Mouse (Mus musculus): ENCODE measurements around the gene St6gal1.

St6gal1 gene

GRCm38 (mm10) chr16:23286380-23287097 lies 62.0 kb downstream of the St6gal1 start:
- H3K27me3 ChIP-seq (ENCODE audit: control insufficient read depth, insufficient read depth, low read length, poor library complexity, severe bottlenecking), result no peaks in the 10 kb centered on the region
- DNase-seq (ENCODE audit: low read depth, low spot score), result peak; percentile 76
- peaks cover 4% of the 10 kb centered on the region for H3K36me3 ChIP-seq (ENCODE audit: control insufficient read depth, insufficient read depth, low read length, poor library complexity, severe bottlenecking)

- peak; percentile 80 for DNase-seq (ENCODE audit: low read depth, low spot score)
- Histone ChIP-seq H3K36me3 (ENCODE audit: control insufficient read depth, insufficient read depth, low read length, poor library complexity, severe bottlenecking) (peaks cover 4% of the 10 kb centered on the region), H3K27me3 (ENCODE audit: control insufficient read depth, insufficient read depth, low read length, poor library complexity, severe bottlenecking) (no peaks in the 10 kb centered on the region)
Observed at GRCm38 (mm10) chr16:23287312-23288040, 62.9 kb downstream of the St6gal1 start.

GRCm38 (mm10) chr16:23288103-23288502 lies 63.6 kb downstream of the St6gal1 start:
- Histone ChIP-seq H3K27me3 (ENCODE audit: control insufficient read depth, insufficient read depth, low read length, poor library complexity, severe bottlenecking) (no peaks in the 10 kb centered on the region), H3K36me3 (ENCODE audit: control insufficient read depth, insufficient read depth, low read length, poor library complexity, severe bottlenecking) (peaks cover 7% of the 10 kb centered on the region)
- no peak for DNase-seq (ENCODE audit: low read depth, low spot score)

- no peak for DNase-seq (ENCODE audit: low read depth, low spot score)
- no peaks in the 10 kb centered on the region for H3K27me3 ChIP-seq (ENCODE audit: control insufficient read depth, insufficient read depth, low read length, poor library complexity, severe bottlenecking)
- peaks cover 7% of the 10 kb centered on the region for H3K36me3 ChIP-seq (ENCODE audit: control insufficient read depth, insufficient read depth, low read length, poor library complexity, severe bottlenecking)
Observed at GRCm38 (mm10) chr16:23289424-23289823, 64.9 kb downstream of the St6gal1 start.

- Histone ChIP-seq H3K27me3 (ENCODE audit: control insufficient read depth, insufficient read depth, low read length, poor library complexity, severe bottlenecking) (no peaks in the 10 kb centered on the region), H3K36me3 (ENCODE audit: control insufficient read depth, insufficient read depth, low read length, poor library complexity, severe bottlenecking) (peaks cover 7% of the 10 kb centered on the region)
- no peak for DNase-seq (ENCODE audit: low read depth, low spot score)
Observed at GRCm38 (mm10) chr16:23290171-23290570, 65.6 kb downstream of the St6gal1 start.

- no peak for DNase-seq (ENCODE audit: low read depth, low spot score)
- Histone ChIP-seq H3K36me3 (ENCODE audit: control insufficient read depth, insufficient read depth, low read length, poor library complexity, severe bottlenecking) (peaks cover 12% of the 10 kb centered on the region), H3K27me3 (ENCODE audit: control insufficient read depth, insufficient read depth, low read length, poor library complexity, severe bottlenecking) (no peaks in the 10 kb centered on the region)
Observed at GRCm38 (mm10) chr16:23291521-23291920, 67.0 kb downstream of the St6gal1 start.

- DNase-seq (ENCODE audit: low read depth, low spot score), result no peak
- no peaks in the 10 kb centered on the region for H3K27me3 ChIP-seq (ENCODE audit: control insufficient read depth, insufficient read depth, low read length, poor library complexity, severe bottlenecking)
- peaks cover 12% of the 10 kb centered on the region for H3K36me3 ChIP-seq (ENCODE audit: control insufficient read depth, insufficient read depth, low read length, poor library complexity, severe bottlenecking)
Observed at GRCm38 (mm10) chr16:23294236-23294635, 69.7 kb downstream of the St6gal1 start.

- Histone ChIP-seq H3K36me3 (ENCODE audit: control insufficient read depth, insufficient read depth, low read length, poor library complexity, severe bottlenecking) (peaks cover 10% of the 10 kb centered on the region), H3K27me3 (ENCODE audit: control insufficient read depth, insufficient read depth, low read length, poor library complexity, severe bottlenecking) (no peaks in the 10 kb centered on the region)
- no peak for DNase-seq (ENCODE audit: low read depth, low spot score)
Observed at GRCm38 (mm10) chr16:23294747-23295146, 70.2 kb downstream of the St6gal1 start.

GRCm38 (mm10) chr16:23295720-23296119 lies 71.2 kb downstream of the St6gal1 start:
- H3K36me3 ChIP-seq (ENCODE audit: control insufficient read depth, insufficient read depth, low read length, poor library complexity, severe bottlenecking), result peaks cover 8% of the 10 kb centered on the region
- no peak for DNase-seq (ENCODE audit: low read depth, low spot score)
- H3K27me3 ChIP-seq (ENCODE audit: control insufficient read depth, insufficient read depth, low read length, poor library complexity, severe bottlenecking), result no peaks in the 10 kb centered on the region

- peaks cover 8% of the 10 kb centered on the region for H3K36me3 ChIP-seq (ENCODE audit: control insufficient read depth, insufficient read depth, low read length, poor library complexity, severe bottlenecking)
- H3K27me3 ChIP-seq (ENCODE audit: control insufficient read depth, insufficient read depth, low read length, poor library complexity, severe bottlenecking), result no peaks in the 10 kb centered on the region
- no peak for DNase-seq (ENCODE audit: low read depth, low spot score)
Observed at GRCm38 (mm10) chr16:23296721-23297120, 72.2 kb downstream of the St6gal1 start.

- Histone ChIP-seq H3K27me3 (ENCODE audit: control insufficient read depth, insufficient read depth, low read length, poor library complexity, severe bottlenecking) (no peaks in the 10 kb centered on the region), H3K36me3 (ENCODE audit: control insufficient read depth, insufficient read depth, low read length, poor library complexity, severe bottlenecking) (peaks cover 5% of the 10 kb centered on the region)
- no peak for DNase-seq (ENCODE audit: low read depth, low spot score)
Observed at GRCm38 (mm10) chr16:23298441-23298840, 73.9 kb downstream of the St6gal1 start.

- H3K36me3 ChIP-seq (ENCODE audit: control insufficient read depth, insufficient read depth, low read length, poor library complexity, severe bottlenecking), result peaks cover 5% of the 10 kb centered on the region
- DNase-seq (ENCODE audit: low read depth, low spot score), result no peak
Observed at GRCm38 (mm10) chr16:23298911-23299310, 74.4 kb downstream of the St6gal1 start.

GRCm38 (mm10) chr16:23299904-23300740 lies 75.6 kb downstream of the St6gal1 start:
- DNase-seq (ENCODE audit: low read depth, low spot score), result no peak
- Histone ChIP-seq H3K27me3 (ENCODE audit: control insufficient read depth, insufficient read depth, low read length, poor library complexity, severe bottlenecking) (no peaks in the 10 kb centered on the region), H3K36me3 (ENCODE audit: control insufficient read depth, insufficient read depth, low read length, poor library complexity, severe bottlenecking) (peaks cover 9% of the 10 kb centered on the region)

More at GRCm38 (mm10) chr16:23298911-23299310, 74.4 kb downstream of the St6gal1 start:
- no peaks in the 10 kb centered on the region for H3K27me3 ChIP-seq (ENCODE audit: control insufficient read depth, insufficient read depth, low read length, poor library complexity, severe bottlenecking)

- no peak for DNase-seq (ENCODE audit: low read depth, low spot score)
- Histone ChIP-seq H3K27me3 (ENCODE audit: control insufficient read depth, insufficient read depth, low read length, poor library complexity, severe bottlenecking) (no peaks in the 10 kb centered on the region), H3K36me3 (ENCODE audit: control insufficient read depth, insufficient read depth, low read length, poor library complexity, severe bottlenecking) (peaks cover 5% of the 10 kb centered on the region)
Observed at GRCm38 (mm10) chr16:23301762-23302161, 77.2 kb downstream of the St6gal1 start.

Measured in splenic B cell, adult 2 months (primary cell).